Mouse (Mus musculus): ENCODE measurements at regions not wholly inside any gene's neighbourhood (a gene's known extent, or its start where the extent isn't known, plus 50 kb on each side); places are given as distances from the start of the nearest gene placed in this dataset.
"Not testable (repeated sequence)": the region's sequence is repeated elsewhere in the genome, so short reads cannot be mapped to it uniquely, and the experiment has no call there.

- not testable (repeated sequence) for H3K4me1 ChIP-seq; H3K27me3 ChIP-seq; H3K9me3 ChIP-seq (replicated peaks); H3K9ac ChIP-seq; ATAC-seq; H3K4me3 ChIP-seq; H3K4me2 ChIP-seq; H3K36me3 ChIP-seq (ENCODE audit: poor library complexity, severe bottlenecking); H3K27ac ChIP-seq
- 78% methylated on average over 1 of the region's 1 CpGs for WGBS
These were observed 1547.9 kb upstream of the Pcdh17 start for GRCm38 (mm10) chr14:82895448-82895847.

GRCm38 (mm10) chr14:82898841-82899240, 1544.5 kb upstream of the Pcdh17 start:
- H3K4me3 ChIP-seq = no peak overlapping the region
- no peaks in the 10 kb centered on the region for H3K9me3 ChIP-seq (replicated peaks)
- no peaks in the 10 kb centered on the region for H3K27me3 ChIP-seq
- no peak overlapping the region for H3K27ac ChIP-seq
- no peak overlapping the region for H3K4me2 ChIP-seq
- no peaks in the 10 kb centered on the region for H3K4me1 ChIP-seq
- H3K36me3 ChIP-seq (ENCODE audit: poor library complexity, severe bottlenecking) = no peaks in the 10 kb centered on the region
- WGBS = 89% methylated on average over 2 of the region's 2 CpGs
- no peak overlapping the region for H3K9ac ChIP-seq
- peak; percentile 68; the same call in 1 of the 2 replicates for ATAC-seq
